Mouse (Mus musculus) left cerebral cortex, adult 2 months (tissue): ENCODE data around the gene Kcnh7. TPM values are rescaled to one million over a fixed set of nuclear protein-coding genes. Genes with fewer than 3 reads are reported as not detected.
"Not testable (repeated sequence)": the region's sequence is repeated elsewhere in the genome, so short reads cannot be mapped to it uniquely, and the experiment has no call there.

Source experiments
- DNase-seq, 2 experiments: peaks; one replicate each; pipeline ENCODE4 v3.0.0; 2021 to 2022; ENCODE audit warnings: low spot score in 2 of 2, mixed read lengths in 1 of 2; ENCODE audit errors: extremely low spot score in 1 of 2
- H3K27ac ChIP-seq: fragments of 200-600 bp; 2 replicates; pipeline ENCODE4 v1.8.1; 2022
- H3K4me3 ChIP-seq: fragments of 200-600 bp; 2 replicates; pipeline ENCODE4 v1.8.1; 2022
- CTCF ChIP-seq: fragments of 200-600 bp; IDR thresholded peaks from 2 replicates; pipeline ENCODE4 v1.8.1; 2022; ENCODE audit warnings: antibody characterized with exemption, mild to moderate bottlenecking, moderate library complexity
- intact Hi-C: fragments of 180-260 bp; cut with DNase I; formaldehyde crosslinking; loops from one replicate; pipeline ENCODE4 v1.15.1; 2025
- total RNA-seq, 2 experiments: library from RNA; stranded (reverse); gene quantifications; 2 replicates each; pipeline ENCODE4 v1.2.3; 2021

Gene Kcnh7
- total RNA-seq, 2 experiments from 2014 or later = 103 to 107 TPM

DNA sequence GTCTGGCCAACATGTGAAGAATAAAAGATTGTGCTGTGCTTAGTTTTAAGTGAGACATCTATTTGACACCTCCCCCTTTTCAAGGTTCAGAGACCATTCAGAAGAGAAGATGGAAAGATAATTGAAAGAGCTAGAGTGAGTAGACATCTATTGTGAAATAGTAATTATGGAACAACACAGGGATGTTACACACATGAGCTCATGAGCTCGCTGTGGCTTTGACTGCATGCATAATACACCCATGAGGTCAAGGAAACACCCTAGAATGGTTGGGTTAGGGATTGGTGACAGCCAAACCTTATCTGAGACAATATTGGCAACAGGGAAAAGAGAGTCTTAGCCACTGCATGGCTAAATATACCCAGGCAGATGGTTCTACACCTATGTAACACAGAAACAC is 380.1 kb downstream of the Kcnh7 start:
- intact Hi-C loops = loop anchor here (5.0 kb wide), 1 partner anchor 648 kb away; no protein-coding TSS in a partner anchor
- no peak overlapping the region for H3K4me3 ChIP-seq
- no peak for DNase-seq
- TF ChIP-seq CTCF = no peak
- no peak overlapping the region for H3K27ac ChIP-seq

DNA sequence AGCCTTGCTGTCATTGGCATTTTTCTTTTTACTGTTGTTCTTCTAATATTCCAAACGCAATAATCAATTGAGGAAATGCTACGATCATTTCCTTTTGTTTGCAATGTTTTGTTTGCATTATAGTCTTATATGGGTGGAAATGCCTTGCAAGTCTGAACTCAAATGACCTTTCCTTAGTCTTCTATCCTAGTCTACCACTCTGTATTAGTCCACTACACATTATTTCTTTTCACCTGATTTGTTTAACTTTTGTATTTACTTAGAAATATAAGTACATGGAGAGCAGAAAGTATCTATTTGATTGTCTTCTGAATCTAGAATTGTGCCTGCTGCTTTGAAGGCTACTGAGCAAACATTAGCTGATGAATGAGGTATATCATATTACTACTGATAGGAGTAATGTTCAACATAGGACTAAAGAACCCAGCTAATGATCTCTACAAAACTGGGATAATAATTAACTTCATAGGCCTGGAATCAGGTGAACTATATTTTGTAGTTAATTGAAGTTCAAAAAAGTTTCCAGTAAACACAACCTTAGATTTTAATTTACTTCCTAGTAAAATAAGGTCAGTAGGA is 399.5 kb downstream of the Kcnh7 start:
- intact Hi-C loops = no loop called here
- H3K4me3 ChIP-seq = no peak overlapping the region
- DNase-seq = no peak
- no peak overlapping the region for H3K27ac ChIP-seq
- TF ChIP-seq CTCF = no peak

DNA sequence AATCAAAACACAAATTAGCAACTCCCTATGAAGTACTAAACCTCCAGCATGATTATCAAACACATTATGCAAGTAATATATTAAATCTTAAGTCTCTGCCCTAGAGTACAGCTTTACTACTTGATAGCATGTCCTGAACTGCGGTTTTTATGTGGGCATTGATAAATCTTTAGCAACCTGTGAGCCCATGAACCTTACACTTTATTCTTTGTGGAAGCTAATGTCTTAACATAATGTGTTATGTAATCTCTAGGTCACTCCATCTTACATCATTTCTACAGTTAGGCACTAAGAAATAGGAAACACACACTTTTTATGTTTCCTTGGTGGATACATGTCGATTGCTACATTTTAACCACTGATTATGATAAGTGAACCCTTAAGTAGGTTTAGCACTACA is 437.8 kb downstream of the Kcnh7 start:
- DNase-seq = no peak
- no peak overlapping the region for H3K27ac ChIP-seq
- no peak overlapping the region for H3K4me3 ChIP-seq
- intact Hi-C loops = no loop called here
- TF ChIP-seq CTCF = no peak

DNA sequence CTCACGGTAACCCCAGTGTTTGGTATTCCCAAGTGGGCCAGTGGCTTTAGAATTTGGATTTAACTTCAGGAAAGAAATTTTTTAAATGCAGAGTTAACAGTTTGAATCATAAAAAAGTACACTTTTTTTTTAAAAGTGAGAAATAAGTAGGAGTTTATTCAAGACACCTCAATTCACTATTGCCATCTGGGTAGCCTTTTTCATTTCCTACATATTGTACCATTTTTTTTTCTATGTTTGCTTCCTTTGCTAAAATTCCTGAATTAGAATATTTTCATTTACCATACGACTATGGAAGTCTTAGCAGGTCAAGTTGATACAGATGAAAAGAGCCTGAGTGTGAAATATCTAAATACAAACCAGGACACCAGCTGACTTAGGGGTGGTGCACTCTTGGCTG is 441.0 kb downstream of the Kcnh7 start:
- no peak for TF ChIP-seq CTCF
- no peak for DNase-seq
- intact Hi-C loops = loop anchor here (5.0 kb wide), 1 partner anchor 61 kb away; no protein-coding TSS in a partner anchor
- Histone ChIP-seq H3K4me3 (no peak overlapping the region), H3K27ac (no peak overlapping the region)

DNA sequence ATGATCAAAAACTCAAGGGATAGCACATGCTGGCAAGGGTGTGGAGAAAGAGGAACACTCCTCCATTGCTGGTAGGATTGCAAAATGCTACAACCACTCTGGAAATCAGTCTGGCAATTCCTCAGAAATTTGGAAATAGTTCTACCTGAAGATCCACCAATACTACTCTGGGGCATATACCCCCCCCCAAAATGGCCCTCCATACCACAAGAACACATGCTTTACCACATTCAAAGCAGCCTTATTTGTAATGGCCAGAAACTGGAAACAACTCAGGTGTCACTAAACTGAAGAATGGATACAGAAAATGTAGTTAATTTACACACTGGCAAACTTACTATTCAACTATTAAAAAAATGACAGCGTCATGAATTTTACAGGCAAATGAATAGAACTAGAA is 453.4 kb downstream of the Kcnh7 start:
- intact Hi-C loops = no loop called here
- Histone ChIP-seq H3K27ac (no peak overlapping the region), H3K4me3 (no peak overlapping the region)
- no peak for DNase-seq
- no peak for TF ChIP-seq CTCF

DNA sequence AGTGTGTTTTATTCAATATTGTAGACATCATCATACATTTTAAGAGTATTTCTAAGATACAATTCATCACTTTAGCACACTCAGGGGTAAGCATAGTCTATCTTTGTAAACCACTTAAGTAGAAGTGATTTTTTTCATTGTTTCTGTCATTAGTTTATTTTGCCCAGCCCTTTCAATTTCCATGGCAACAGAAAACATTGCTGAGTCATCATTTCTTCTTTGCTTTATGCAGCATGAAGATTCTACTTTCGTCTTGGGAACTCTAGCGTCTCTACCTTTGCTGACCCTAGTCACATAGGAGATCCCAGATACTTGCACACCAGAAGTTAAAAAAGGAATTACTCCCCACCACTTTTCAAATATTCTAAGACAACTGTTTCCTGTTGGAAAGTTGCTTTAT is 456.4 kb downstream of the Kcnh7 start:
- intact Hi-C loops = no loop called here
- Histone ChIP-seq H3K27ac (no peak overlapping the region), H3K4me3 (no peak overlapping the region)
- DNase-seq = no peak
- TF ChIP-seq CTCF = no peak

DNA sequence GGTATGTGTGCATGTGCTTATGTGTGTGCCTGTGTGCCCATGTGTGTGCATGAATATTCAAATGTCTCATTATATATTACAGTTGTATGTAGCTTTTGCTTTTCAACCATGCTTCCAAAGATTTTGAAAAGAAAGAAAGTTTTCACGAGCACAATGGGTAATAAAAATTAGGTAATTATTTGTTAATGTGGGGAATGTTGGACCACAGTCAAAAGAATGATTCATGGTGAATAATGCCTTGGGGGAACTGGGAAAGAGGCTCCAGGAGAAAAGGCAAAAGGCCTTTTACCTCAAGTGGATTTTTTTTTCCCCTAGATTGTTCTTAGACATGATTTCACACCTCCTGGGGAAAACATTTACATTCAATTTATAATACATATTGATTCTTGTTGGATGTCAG is 458.1 kb downstream of the Kcnh7 start:
- Histone ChIP-seq H3K27ac (no peak overlapping the region), H3K4me3 (no peak overlapping the region)
- no peak for TF ChIP-seq CTCF
- DNase-seq = no peak
- intact Hi-C loops = no loop called here

DNA sequence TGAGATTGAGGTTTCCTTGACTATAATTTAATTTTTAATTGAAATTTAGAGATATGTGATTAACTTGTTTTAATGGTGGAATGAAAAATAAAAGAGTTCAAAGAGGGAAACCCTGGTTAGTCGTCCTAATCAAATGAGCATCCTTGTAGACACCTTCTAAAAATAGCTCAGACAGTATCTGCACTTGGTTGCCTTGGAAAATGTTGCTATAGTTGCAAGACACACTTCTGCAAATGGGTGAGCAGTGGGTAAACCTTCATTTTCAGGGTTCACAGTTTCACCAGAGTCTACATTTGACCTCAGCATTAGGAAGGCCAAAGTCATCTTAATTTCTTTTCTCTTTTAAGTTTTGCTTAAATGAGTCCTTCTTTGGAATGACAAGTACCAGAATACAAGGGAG is 465.7 kb downstream of the Kcnh7 start:
- no peak overlapping the region for H3K4me3 ChIP-seq
- DNase-seq = no peak
- intact Hi-C loops = no loop called here
- TF ChIP-seq CTCF = no peak
- peak overlapping the region; percentile 84 for H3K27ac ChIP-seq

DNA sequence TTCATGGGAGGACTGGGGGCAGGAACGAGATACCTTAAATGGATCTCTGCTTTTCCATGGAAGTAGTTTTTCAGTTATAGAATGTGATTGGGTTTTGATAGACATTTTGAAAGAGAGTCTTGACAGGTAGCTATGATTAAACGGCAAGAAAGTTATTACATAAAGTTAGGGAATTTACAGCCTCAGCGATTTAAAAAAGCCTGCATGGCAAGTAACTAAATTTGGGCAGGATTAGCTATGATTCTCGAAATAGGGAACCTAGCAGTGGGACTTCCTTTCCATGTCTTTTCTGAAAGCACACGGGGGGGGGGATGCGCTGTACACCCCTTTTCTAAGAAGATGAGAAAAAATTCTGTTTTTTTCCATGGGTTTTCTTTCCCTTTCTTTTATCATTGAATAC is 466.8 kb downstream of the Kcnh7 start:
- TF ChIP-seq CTCF = no peak
- no peak for DNase-seq
- intact Hi-C loops = no loop called here
- H3K4me3 ChIP-seq = no peak overlapping the region
- peak overlapping the region; percentile 84 for H3K27ac ChIP-seq

DNA sequence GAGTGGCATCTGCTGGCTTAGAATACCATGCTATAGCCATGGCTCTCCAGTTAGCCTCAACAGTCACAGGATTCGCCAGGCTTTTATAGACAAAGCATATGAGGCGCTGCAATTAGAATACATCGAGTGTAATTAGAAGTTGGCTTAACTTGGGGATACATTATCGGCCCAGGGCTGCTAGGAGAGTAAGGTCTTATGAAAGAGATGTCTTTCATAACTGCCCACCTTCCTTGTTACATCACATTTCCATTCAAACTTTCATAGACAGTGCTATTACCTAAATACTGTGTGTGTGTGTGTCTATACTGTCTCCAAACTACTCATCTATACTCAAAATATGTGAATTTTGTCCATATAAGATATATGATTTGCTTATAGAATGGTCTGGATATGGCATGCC is 468.8 kb downstream of the Kcnh7 start:
- Histone ChIP-seq H3K27ac (no peak overlapping the region), H3K4me3 (no peak overlapping the region)
- intact Hi-C loops = no loop called here
- no peak for TF ChIP-seq CTCF
- no peak for DNase-seq

DNA sequence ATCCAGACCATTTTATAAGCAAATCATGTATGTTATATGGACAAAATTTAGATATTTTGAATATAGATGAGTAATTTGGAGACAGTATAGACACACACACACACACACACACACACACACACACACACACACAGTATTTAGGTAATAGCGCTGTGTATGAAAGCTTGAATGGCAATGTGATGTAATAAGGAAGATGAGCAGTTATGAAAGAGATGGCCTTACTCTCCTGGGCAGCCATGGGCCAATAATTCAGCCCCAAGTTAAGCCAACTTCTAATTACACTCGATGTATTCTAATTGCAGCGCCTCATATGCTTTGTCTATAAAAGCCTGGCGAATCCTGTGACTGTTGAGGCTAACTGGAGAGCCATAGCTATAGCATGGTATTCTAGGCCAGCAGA is 469.7 kb downstream of the Kcnh7 start:
- intact Hi-C loops, H3K27ac ChIP-seq, DNase-seq, H3K4me3 ChIP-seq: not testable (repeated sequence)

DNA sequence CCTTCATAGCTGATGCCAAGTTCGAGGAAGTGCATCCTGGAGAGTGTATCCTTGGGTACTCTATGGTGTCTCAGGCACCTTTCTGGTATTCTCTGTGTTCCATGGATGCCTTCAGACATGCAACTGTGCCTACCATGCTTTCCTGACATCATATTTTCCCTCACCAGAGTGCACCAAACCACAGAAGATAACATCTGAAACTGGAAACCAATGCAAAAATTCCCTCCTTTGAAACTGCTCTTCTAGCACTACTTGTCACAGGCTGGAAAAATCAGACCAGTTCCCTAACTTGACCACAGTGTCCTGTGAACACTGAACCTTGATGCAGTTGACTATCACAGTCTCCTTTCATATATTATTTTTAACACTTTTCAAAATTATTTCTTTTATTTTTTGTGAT is 474.5 kb downstream of the Kcnh7 start:
- no peak overlapping the region for H3K27ac ChIP-seq
- TF ChIP-seq CTCF = no peak
- intact Hi-C loops = no loop called here
- DNase-seq = no peak
- H3K4me3 ChIP-seq = no peak overlapping the region

DNA sequence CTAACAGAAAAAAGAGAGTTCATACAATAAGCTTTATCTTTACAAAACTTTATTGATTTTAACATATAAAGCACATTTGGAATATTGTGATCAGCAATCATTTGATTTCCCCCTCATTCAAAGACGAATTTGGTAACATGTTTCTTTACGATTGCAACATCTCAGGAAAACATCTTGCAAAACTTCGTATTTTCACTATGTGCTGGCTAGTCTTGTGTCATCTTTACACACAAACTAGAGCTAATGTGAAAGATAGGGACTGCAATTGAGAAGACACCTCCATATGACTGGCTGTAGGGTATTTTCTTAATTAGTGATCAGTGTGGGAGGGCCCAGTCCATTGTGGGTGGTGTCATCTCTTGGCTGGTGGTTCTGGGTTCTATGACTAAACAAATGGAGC is 477.8 kb downstream of the Kcnh7 start:
- intact Hi-C loops = no loop called here
- Histone ChIP-seq H3K4me3 (no peak overlapping the region), H3K27ac (no peak overlapping the region)
- no peak for TF ChIP-seq CTCF
- no peak for DNase-seq
